Mouse (Mus musculus): ENCODE measurements around the gene Cfap43.

Gene Cfap43

DNA sequence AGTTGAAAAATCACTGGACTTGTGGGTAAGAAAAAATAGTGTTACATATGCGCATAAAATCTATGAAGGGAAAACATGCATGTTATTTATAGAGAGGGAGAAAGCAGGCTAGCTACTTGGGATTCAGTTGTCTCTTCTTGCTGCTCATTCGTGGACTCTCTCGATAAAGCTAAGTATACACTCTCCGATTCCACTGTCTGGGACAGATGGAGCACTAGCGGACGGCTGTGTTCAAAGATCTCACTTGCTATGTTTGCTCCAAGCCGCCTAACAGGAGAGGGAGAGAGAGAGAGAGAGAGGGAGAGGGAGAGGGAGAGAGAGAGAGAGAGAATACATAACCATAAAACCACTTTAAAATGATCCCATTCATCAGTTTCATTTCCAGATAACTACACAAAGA, 138.9 kb downstream of the Cfap43 start:
- peak; percentile 27 for DNase-seq

DNA sequence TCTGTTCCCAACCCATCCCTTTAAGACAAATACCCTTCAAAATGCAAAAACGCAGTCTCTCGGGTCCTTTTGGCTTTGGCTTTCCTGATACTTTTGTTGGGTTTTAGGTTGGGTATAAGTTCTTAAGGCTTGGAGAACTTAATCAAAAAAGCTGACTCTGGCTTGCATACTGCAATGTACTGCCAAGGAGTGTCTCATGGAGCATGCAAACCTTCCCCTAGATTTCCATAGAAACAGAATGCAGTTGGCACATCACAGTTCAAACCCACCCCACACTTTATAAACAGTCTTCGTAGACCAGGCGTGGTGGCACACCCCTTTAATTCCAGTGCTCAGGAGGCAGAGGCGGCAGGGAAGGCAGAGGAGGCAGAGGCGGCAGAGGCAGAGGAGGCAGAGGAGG, 141.2 kb downstream of the Cfap43 start:
- peak; percentile 66 for DNase-seq

DNA sequence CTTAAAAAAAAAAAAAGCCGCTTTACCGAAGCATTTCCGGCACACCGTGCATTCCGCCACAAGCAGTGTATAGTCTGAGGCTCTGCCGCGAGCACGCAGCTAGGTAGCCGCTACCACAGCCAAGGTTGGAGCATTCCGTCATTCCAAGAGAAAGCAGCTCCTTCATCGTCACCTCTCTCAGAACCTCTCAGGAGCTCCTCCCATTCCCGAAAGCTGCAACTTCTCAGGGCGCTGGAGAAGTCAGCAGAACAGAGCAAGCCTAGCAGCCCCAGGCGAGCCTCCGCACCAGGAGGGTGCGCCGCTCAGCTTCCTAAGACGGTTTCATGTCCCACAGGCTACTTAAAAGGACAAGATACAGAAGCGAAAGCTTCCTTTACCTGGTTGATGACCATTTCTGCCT, 163.5 kb downstream of the Cfap43 start:
- DNase-seq = peak; percentile 92

DNA sequence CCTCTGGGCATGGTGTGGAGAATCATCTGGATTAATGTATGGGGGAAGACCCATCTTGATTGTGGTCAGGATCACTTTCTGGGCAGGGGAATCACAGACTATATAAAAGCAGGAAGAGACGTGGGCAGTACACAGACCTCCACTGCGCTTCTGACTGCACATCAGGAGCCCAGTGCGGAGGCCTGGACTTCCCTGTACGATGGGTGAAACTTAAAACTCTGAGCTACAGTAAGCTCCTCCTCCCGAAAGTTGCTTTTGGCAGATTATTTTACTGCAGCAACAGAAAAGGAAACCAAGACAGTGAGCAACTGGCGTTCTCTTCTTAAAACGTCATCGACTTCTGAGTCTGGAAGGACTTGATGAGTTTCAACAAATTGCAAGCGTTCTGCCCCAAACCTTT, 164.2 kb downstream of the Cfap43 start:
- DNase-seq = peak; percentile 89

DNA sequence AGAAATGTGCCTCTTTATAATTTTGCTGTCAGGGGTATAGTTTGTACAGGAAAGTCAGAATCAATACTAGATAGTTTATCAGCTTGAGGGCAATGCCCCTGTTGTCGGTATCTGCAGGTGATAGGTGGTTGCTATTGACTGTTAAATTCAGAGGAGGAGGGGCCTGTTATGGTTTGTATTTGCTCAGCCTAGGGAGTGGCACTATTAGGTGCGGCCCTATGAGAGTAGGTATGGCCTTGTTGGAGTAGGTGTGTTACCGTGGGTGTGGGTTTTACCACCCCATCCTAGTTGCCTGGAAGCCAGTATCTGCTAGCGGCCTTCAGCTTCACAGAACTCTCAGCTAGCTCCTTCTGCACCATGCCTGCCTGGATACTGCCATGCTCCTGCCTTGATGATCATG, 165.2 kb downstream of the Cfap43 start:
- no peak for DNase-seq

DNA sequence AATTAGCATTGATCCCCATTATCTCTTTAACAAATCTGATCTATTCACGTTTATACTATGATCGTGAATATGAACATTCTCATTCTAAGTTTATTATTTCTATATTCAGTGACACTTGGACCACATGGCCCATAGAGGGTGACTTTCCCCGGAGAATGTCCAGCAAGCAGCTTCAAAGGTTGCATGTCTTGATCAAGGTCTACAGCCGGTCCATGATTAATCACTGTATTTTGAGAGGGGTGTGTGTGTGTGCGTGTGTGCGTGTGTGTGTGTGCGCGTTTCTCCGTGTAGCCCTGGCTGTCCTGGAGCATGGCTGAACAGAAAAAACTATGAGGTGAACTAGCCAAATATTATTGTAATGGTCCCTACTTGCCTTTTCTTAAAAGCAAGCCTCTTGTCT, 166.6 kb downstream of the Cfap43 start:
- DNase-seq = no peak

DNA sequence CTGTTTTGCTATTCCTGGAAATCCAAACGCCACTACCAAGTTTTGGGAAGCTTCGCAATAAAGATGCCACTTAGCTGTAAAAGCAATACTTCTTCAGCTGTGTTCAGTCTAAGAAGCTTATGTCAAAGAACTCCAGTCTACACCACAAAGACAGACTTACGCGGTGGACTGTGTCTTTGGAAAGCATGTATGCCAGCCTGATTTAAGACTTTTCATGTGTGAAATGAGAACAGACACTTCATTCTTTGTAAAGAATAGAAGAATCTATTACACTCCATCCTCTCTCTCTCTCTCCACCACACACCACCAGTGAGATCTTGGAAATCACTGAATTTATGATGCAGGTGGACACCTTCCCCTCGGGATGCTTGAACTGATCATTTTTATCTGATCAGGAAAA, 168.7 kb downstream of the Cfap43 start:
- no peak for DNase-seq

DNA sequence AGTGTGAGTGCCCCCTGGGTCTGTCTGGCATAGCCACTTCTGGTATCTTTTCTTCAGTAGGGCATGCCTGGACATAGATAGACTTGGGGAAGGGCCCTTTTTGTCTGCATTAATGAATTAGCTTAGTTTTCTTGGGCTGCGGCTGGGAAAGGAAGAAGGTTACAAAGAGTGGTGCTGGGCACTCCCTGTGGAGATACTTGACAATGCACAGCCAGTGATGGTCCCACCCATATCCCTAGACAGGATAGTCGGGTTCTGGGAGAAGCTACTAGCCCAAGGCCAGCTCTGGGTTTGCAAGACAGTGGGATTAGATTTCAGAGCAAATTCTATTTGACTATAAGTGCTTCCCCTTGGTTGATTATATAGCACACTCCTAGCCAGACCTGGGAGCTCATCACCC, 170.1 kb downstream of the Cfap43 start:
- no peak for DNase-seq

DNA sequence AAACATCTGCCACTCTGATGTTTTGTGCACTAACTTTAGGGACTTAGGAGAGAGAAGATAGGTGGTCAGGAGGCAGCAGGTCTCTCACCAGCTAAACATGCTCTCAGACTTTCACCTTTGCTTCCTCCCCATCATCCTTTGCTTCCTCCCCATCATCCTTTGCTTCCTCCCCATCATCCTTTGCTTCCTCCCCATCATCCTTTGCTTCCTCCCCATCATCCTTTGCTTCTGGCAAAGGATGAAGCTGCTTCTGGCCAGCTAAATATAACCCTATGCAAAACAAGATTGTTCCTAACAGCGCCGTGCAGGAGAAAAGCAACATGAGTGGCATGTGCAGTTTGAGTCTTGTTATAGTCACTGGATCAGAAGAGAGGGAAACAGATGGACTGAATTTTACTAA, 172.0 kb downstream of the Cfap43 start:
- no peak for DNase-seq

DNA sequence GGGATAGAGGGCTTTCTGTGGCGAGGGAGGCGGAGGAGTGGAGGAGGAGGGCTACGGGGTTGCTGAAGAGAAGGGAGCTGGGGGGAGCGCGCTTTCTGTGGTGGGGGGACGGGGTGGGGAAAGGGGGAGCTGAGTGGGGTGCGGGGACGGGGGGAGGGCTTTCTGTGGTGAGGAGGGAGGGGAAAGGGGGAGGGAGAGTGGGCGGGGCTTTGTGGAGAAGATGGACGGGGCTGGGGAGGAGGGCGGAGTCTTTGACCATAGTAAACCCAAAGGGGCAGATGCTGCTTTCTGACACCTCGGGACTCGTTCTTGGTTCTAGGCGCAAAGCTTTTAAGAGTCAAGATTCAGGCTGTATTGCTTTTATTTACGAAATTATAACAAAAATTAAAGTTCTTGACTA, 187.2 kb downstream of the Cfap43 start:
- no peak for DNase-seq

DNA sequence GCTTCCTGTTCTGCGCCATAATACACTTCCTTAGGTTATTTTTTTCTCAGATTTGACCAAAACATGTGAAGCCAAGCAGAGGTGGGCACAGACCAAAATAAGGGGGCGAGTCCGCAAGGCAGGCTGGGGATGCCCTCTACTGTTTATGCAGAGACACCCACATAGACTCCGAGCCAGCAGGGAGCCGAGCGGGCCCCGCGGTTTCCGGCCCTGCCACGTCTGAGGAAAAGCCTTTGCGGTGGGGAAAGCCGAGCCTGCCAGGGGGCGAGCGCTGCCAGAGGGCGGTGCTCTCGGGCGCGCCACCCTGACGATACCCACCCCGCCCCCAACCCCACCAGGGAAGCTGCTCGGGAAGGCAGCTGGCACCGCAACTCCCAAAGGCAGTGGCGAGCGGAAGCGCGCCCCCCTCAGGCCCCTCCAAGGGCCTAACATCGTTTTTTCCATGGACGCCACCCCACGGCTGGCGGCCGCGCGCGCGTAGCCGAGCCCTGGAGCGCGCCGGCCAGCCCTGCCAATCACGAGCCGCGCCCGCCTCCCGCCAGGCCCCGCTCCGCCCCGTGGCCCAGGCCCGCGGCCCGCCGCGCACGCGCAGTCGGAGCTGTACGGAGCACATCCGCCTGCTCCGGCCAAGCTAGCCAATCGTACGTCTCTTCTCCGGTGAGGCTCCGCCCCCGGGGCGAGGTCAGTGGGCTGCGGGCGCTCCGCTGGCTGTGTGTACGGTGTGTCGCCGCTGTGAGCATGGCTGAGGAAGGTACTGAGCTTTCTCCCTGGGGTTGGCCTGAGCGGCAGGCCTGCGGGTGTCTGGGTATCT, 187.8 kb downstream of the Cfap43 start, which contains the start of gene Sfr1:
Gene Sfr1, plus strand, starts transcription at position 612 of the 811 bp plus-strand sequence.
- DNase-seq = peak; percentile 100

DNA sequence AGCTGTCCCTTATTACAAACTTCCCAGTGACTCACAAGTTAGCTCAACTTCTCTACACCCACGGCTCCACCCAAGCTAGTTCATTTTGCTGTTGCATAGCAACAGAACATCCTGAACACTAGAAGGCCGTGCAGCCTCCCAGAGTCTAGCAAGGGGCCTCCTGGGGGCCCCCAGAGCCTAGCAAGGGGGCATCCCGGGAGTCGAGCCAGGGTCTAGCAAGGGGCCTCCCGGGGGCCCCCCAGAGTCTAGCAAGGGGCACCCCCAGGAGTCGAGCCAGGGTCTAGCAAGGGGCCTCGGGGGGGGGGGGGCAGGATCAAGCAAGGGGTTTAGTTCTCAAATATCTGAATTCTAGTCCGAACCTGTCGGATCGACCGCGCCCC, 188.4 kb downstream of the Cfap43 start:
- peak; percentile 99 for DNase-seq

DNA sequence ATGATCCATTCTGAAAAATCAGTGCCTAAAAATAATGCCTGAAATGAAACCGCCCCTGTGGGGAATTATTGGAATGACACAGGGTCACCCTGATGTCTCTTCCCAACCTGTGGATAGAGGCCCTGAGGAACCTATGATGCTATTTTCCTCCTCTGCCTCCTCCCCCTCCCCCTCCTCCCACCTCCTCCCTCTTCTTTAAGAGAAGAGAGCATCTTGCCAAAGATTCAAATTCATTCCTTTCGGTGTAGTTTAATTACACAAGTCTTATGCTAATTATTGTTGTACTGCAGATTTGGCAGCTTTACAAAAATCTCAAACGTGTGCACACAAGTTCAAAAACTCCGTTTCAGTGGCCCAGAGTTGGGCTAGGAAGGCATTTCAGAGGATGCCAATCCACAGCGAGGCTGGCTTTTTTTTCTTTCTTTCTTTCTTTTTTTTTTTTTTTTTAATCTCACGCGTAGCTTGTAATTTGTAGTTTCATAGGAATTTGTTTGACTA, 193.4 kb downstream of the Cfap43 start:
- no peak for DNase-seq

DNA sequence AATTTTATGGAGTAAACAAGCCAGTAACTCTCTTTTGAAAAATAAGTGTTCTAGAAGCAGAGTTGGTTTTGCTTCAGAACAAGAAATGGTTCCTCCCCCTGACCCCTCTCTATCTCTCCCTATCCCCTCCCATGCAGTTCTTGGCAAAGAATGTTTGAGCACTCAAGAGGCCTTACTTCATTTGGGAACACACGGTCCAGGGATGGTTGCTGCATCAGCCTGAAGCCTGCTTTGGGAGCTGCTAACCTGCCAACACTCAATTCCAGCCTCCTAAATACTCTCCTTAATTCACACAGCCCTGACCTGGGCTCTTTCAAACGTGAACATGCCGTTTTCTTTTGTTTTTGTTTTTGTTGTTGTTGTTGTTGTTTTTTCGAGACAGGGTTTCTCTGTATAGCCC, 194.2 kb downstream of the Cfap43 start:
- DNase-seq = no peak

DNA sequence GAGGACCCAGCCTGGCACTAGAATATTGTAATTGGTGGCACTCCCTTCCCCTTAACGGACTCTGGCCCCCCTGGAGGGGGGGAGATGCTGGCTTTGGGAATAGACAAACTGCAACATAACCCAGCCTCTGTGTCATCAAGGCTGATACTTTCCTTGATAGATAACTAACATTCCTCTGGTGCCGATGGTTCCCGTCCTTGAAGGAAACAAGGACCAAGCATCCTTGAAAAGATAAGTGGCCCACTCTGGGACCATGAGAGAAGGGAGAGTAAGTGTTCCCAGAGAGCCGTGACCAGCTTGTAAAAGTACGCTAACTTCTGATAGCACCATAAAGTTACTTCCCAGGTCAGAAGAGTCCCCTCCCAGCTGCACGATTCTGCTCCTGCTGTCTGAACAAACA, 196.6 kb downstream of the Cfap43 start:
- DNase-seq = no peak

DNA sequence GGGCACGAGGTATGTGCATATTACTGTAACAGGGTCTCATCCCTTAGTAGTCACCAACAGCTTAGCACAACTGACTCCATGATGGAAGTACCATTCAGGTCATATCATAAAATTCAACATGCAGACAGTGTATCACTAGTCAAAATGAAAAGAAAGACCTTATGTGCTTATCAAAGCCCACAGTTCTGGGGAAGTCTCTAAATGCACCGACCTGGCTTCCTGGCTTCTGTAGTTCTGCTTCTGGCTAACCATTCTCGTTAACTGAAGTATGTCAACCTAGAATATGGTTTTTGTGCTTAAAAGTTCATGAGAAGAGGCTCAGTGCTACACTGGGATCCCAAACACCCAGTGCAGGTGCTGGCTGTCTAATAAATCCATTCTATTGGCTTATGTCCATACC, 199.9 kb downstream of the Cfap43 start:
- DNase-seq = peak; percentile 23

DNA sequence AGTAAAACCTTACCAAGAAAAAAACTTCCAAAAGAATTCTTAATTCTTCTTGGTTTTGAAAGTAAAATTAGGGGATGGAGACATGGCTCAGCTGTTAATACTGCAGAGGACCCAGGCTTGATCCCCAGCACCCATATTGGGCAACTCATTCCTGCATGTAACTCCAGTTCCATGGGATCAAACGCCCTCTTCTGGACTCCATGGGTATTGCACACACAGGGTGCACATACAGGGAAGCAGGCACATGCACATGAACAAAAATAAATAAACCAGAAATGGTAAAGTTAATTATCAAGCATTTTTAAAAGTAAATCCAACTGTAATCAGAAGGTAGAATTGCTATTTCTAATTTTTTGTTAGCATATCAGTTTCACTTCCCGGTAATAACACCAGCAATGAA, 202.9 kb downstream of the Cfap43 start:
- DNase-seq = peak; percentile 35

DNA sequence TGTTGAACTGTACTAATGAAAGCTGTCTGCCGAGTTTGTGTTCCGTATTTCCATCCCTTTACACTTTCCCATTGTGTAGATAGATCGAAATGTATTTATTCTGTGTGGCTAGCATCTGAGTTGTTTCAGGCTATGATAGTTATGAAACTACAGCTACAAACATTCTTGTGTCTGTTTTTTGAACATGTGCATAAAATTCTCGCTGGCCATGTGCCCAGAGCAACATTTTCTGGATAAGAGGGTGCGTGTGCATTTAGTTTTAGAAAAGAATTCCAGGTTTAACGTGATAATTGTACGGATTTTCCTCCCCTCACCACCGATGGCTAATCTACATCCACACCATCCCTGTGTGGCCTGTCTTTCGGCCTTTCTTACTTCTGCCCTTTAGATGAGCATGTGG, 205.6 kb downstream of the Cfap43 start:
- peak; percentile 48 for DNase-seq

DNA sequence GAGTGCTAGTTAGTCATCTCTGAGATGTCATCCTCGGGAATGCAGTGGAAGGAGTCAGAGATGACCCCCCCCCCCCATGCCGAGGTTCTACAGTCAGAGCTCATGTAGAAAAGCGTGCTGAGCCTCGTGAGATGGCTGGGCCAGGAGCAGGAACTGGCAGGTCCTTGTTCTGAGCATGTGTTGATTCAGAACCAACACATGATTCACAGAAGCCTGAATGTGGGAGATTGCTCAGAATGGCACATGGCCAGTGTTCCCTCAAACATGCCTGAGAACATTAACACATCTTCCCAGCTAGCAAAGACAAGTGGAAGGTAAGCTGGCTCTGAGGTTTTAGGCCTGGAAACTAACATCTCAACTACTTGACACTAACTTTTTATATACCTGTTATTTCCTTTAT, 208.7 kb downstream of the Cfap43 start:
- no peak for DNase-seq

DNA sequence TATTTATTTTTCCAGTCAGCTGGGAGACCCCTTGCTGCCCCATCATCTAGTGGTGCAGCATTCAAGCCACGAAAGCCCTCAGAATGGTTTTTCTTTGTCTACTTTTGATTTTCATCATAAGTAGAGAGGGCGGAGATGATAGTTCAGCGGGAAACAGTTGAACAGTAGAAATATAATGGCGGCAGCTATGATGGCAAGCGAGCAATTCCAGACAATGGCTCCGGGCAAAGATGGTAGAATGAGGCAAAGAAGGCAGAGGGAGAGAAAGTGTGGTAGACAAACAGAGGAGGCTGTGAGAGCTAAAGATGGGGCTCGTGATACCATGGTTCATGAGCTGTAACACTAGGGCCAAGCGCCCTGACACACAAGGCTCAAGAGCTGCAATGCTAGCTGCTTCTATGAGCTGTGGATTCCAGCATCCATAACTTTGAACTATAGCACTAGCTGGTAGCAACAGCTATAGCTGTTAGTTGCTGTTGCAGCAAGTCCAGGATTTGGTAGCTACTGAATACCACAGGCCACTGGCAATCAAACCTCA, 213.2 kb downstream of the Cfap43 start:
- DNase-seq = no peak

DNA sequence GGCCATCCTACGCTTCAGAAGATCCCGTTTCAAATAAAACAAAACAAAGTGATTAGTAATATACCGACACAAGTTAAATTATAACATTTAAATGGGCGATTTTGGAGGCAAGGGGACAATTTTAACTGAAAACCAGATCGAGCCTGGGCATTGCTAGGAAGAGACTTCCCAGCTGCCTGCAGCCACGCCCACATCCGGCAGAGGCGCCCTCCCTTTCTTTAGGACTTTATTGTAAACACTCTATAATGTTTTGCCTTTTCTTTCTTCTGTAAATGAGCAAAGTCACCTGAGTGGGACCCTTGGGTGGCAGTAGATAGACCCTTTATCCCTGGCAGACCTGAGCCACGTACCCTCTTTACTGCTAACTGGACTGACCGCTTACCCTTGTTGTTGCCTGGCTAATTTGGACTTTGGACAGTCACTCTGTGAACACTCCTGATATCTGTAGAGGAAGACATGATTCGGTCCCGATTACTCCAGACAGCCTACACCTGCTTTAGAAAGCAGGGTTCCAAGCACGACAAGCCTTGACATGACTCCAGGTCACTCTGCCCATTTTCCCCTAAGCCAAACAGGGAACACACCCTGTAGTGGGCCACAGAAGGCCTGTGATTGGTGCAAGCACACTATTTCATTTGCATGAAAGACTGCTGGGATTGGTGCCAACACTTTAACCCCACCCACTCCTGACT, 213.9 kb downstream of the Cfap43 start:
- DNase-seq = no peak

DNA sequence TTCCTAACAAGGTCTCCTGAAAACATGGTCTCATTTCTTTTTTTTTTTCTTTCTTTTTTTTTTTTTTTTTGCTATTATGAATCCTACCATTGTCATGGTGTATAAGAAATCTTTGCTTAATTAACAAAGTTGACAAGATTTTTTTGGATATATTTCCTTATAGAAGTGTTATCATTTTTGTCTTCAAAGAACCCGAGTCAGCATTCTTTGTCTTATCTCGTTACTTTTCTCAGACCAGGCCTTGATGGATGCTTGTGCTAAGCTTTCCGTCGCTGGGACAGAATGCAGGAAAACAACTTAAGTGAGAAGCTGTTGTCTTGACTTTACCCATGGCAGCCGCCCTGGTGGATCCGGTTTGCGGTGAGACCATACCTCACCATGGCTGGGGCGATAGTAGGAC, 218.6 kb downstream of the Cfap43 start:
- DNase-seq = no peak

DNA sequence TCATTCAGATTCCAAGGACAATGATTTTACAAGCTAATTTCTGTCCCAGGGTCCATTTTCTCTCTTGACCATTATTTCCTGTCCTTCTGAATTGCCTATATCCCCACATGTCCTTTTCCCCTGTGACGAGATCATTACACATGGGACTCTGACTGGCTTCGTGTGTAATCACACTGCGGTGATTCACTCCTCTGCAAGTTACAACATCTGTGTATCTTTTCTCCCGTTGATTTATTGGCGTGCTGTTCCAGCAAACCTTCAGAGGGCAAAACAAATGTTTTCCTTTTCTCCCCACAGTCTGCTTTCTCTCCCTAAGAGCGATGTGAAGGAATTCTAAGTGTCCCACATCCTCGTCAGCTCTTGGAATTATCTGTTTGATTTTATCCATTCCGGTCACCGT, 219.3 kb downstream of the Cfap43 start:
- DNase-seq = no peak

DNA sequence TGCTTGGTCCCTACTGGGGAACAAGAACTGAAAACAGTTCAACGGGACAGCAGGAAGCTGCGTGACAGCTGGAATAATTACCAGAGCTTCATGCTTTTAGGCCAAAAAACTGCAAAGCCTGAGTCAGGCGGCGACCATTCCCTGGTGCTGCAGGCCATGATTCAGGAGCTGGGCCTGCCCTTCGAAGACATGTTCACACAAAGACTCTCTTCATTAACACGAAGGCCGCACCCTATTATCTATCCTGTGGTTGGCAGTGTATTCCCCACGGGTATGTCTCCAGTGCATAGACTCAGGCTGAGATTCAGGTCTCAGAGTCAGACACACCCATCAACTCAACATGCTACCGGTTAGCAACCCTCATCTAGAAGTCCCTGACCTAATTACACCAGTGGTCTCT, 220.8 kb downstream of the Cfap43 start:
- no peak for DNase-seq
